Mouse (Mus musculus): ENCODE results near the gene Cdh13. TPM values are rescaled to one million over a fixed set of nuclear protein-coding genes. Genes with fewer than 3 reads are reported as not detected.
A peak's percentile ranks its signal among the peaks of the same experiment; 100 is the strongest.

Gene Cdh13
- polyA plus RNA-seq, 1 experiment from 2014 or later = 120 TPM

DNA sequence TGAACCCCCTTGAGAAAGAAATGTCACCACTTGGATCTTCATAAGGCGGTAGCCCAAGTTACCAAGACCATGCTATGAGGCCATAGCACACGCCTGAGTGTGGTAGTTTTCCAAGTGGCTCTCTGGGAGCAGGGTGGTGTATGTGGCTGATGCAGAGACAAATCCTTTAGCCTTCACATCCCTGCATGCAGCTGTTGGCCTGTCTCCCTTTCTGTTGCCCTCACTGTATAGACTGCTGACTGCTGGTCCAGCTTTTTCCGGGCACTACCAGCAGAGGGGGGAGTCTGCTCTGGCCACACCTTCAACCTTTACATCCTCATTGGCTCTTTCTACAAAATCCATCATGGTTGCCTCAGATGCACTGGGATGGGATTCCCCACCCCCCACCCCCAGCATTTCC, 844.7 kb downstream of the Cdh13 start:
- H3K4me2 ChIP-seq = no peak overlapping the region
- H3K27ac ChIP-seq (replicated peaks) = peak overlapping the region; percentile 70
- WGBS = 42% methylated on average over 3 of the region's 3 CpGs
- H3K9ac ChIP-seq (replicated peaks) = no peak overlapping the region
- no peaks in the 10 kb centered on the region for H3K36me3 ChIP-seq
- H3K9me3 ChIP-seq (replicated peaks) = no peaks in the 10 kb centered on the region
- H3K27me3 ChIP-seq (replicated peaks) = no peaks in the 10 kb centered on the region
- no peak for ATAC-seq (ENCODE audit: low FRiP score)
- H3K4me3 ChIP-seq (replicated peaks) = no peak overlapping the region
- peaks cover 12% of the 10 kb centered on the region for H3K4me1 ChIP-seq

- H3K9ac ChIP-seq (replicated peaks) = no peak overlapping the region
- no peak for ATAC-seq (ENCODE audit: low FRiP score)
- 47% methylated on average over 6 of the region's 6 CpGs for WGBS
These were observed 873.0 kb downstream of the Cdh13 start for GRCm38 (mm10) chr8:119156454-119156921.

DNA sequence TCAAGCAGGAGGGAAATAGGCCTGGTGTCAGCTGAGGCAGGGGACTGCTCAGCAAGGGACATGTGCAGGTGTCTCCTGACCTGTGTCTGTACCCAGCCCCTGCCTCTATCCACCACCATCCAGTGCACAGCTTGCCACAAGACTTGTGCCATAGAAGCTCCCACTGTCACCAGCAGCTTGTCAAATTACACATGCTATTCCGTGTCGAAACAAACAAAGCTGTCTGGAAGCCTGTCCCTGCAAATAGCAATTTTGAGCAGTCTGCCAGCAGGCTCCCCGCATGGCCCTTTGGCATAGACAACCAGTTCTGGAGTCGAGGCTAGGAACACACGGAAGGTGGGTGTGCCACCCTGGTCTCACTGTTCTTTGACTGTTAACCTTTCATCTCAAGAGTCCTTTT, 875.1 kb downstream of the Cdh13 start:
- 0 out of 2 replicates have a peak, but pooled peaks have one; percentile 31 for ATAC-seq (ENCODE audit: low FRiP score)
- H3K36me3 ChIP-seq = no peaks in the 10 kb centered on the region
- H3K9ac ChIP-seq (replicated peaks) = no peak overlapping the region
- peaks cover 9% of the 10 kb centered on the region for H3K4me1 ChIP-seq
- H3K27me3 ChIP-seq (replicated peaks) = no peaks in the 10 kb centered on the region
- 58% methylated on average over 5 of the region's 5 CpGs for WGBS
- H3K4me3 ChIP-seq (replicated peaks) = no peak overlapping the region
- H3K4me2 ChIP-seq = no peak overlapping the region
- no peaks in the 10 kb centered on the region for H3K9me3 ChIP-seq (replicated peaks)
- H3K27ac ChIP-seq (replicated peaks) = no peak overlapping the region

More at GRCm38 (mm10) chr8:119156454-119156921, 873.0 kb downstream of the Cdh13 start:
- Histone ChIP-seq H3K4me2 (no peak overlapping the region), H3K9me3 (replicated peaks) (no peaks in the 10 kb centered on the region), H3K36me3 (no peaks in the 10 kb centered on the region), H3K4me1 (peaks cover 9% of the 10 kb centered on the region), H3K4me3 (replicated peaks) (no peak overlapping the region), H3K27me3 (replicated peaks) (no peaks in the 10 kb centered on the region), H3K27ac (replicated peaks) (no peak overlapping the region)

DNA sequence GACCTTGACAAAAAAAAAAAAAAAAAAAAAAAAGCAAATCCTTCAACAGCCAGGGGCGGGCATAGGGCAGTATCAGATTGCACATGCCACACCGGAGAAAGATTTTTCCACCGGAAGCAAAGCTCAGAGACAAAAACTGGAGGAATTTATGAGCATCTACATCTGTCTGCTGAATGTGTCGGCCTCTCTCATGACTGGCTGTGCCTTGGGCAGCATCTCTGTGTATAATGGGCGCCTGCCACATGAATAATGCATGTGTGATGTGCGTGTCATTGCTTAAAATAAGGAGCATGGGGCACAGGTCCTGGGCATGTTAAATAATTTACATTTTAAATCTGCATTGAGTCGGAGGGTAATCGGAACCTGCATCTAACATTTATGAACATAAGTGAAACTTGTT, 876.3 kb downstream of the Cdh13 start:
- no peaks in the 10 kb centered on the region for H3K27me3 ChIP-seq (replicated peaks)
- H3K9me3 ChIP-seq (replicated peaks) = no peaks in the 10 kb centered on the region
- 12% methylated on average over 8 of the region's 8 CpGs for WGBS
- H3K36me3 ChIP-seq = no peaks in the 10 kb centered on the region
- no peak overlapping the region for H3K27ac ChIP-seq (replicated peaks)
- H3K9ac ChIP-seq (replicated peaks) = no peak overlapping the region
- peaks cover 9% of the 10 kb centered on the region for H3K4me1 ChIP-seq
- ATAC-seq (ENCODE audit: low FRiP score) = no peak
- no peak overlapping the region for H3K4me3 ChIP-seq (replicated peaks)
- H3K4me2 ChIP-seq = no peak overlapping the region

- Histone ChIP-seq H3K36me3 (no peaks in the 10 kb centered on the region), H3K4me1 (no peaks in the 10 kb centered on the region), H3K27me3 (replicated peaks) (no peaks in the 10 kb centered on the region), H3K27ac (replicated peaks) (no peak overlapping the region), H3K4me2 (no peak overlapping the region), H3K9me3 (replicated peaks) (no peaks in the 10 kb centered on the region), H3K4me3 (replicated peaks) (no peak overlapping the region), H3K9ac (replicated peaks) (no peak overlapping the region)
- no peak for ATAC-seq (ENCODE audit: low FRiP score)
- WGBS = 60% methylated on average over 5 of the region's 5 CpGs
These were observed 880.5 kb downstream of the Cdh13 start for GRCm38 (mm10) chr8:119164076-119164475.

DNA sequence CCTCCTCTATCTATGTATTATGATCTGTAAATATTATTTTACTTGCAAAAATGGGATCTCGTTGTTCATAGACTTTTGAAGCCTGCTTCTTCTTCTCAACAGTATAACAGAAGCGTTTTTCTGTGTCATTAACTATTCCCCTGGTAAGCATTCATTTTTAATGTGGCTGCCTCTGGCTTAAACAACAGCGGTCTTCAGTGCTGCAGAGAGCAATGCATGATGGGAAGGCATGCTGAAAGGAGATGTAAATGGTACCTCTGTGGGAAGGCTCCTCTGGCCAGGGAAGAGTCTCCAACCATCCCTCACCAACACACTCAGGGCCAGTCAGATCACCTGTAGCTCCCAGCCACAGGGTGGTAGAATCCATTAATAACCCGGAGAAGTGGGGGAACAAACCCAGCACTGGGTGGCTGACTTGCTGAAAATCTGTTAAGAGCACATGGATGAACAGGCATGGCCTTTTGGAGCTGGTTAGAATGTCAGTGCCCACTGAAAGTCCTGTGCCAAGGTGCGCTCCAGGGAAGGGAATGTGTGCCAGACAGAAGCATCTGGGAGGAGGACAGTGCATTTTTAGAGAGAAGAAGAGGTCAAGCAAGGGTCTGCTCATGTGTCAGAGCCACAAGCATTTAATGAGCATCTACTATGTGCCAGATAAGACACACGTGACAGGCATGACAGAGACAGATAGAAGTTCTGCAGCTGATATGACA, 893.8 kb downstream of the Cdh13 start:
- ATAC-seq (ENCODE audit: low FRiP score) = 0 out of 2 replicates have a peak, but pooled peaks have one; percentile 46
- H3K4me2 ChIP-seq = no peak overlapping the region
- H3K36me3 ChIP-seq = no peaks in the 10 kb centered on the region
- H3K9ac ChIP-seq (replicated peaks) = no peak overlapping the region
- peaks cover 43% of the 10 kb centered on the region for H3K4me1 ChIP-seq
- WGBS = 53% methylated on average over 6 of the region's 6 CpGs
- H3K27me3 ChIP-seq (replicated peaks) = no peaks in the 10 kb centered on the region
- no peak overlapping the region for H3K4me3 ChIP-seq (replicated peaks)
- no peaks in the 10 kb centered on the region for H3K9me3 ChIP-seq (replicated peaks)
- H3K27ac ChIP-seq (replicated peaks) = peak overlapping the region; percentile 70

DNA sequence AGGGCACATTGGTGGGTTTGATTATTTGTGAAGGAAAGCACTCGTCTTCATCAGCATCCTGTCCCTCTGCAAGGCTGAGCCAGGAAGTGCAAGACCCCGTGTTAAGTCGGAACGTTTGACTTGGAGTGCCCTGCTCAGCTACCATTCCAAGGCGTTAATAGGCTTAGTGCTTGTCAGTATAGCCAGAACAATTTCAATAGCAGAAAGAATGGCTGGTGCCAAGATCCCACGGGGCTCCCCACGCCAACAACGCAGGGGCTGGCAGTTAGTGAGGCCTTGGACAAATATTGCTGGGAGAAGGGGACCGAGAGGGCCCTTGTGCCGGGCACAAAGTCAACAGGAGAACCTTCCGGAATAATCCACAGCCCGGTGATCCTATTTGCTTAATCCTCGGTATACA, 897.1 kb downstream of the Cdh13 start:
- 40% methylated on average over 13 of the region's 13 CpGs for WGBS
- H3K9me3 ChIP-seq (replicated peaks) = no peaks in the 10 kb centered on the region
- no peaks in the 10 kb centered on the region for H3K27me3 ChIP-seq (replicated peaks)
- peak overlapping the region; percentile 37; the same call in 1 of the 2 replicates for H3K27ac ChIP-seq (replicated peaks)
- H3K9ac ChIP-seq (replicated peaks) = no peak overlapping the region
- H3K4me1 ChIP-seq = peaks cover 45% of the 10 kb centered on the region
- ATAC-seq (ENCODE audit: low FRiP score) = no peak
- H3K36me3 ChIP-seq = no peaks in the 10 kb centered on the region
- H3K4me2 ChIP-seq = no peak overlapping the region
- H3K4me3 ChIP-seq (replicated peaks) = no peak overlapping the region

DNA sequence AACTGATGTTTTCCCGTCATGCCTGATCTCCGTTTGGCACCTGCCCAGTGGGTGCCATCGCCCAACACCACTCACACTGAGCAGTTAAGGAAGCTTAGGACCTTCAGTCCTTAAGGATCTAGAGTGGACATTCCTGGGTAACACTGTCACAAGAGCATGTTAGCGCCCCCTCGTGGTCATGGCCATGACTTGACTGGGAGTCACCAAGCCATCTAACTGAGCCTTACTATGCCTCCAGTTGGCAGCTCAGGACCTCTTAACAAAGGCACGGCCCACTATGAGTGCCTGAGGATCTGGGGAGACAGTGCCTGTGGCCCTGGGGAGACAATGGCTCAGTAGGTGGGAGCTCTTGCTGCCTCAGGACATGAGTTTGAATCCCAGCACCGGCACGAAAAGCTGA, 912.2 kb downstream of the Cdh13 start:
- Histone ChIP-seq H3K9me3 (replicated peaks) (no peaks in the 10 kb centered on the region; the same call in 1 of the 2 replicates), H3K27ac (replicated peaks) (no peak overlapping the region), H3K36me3 (0 out of 2 replicates have a peak, but pooled peaks cover 4% of the 10 kb centered on the region), H3K4me1 (peaks cover 5% of the 10 kb centered on the region; the same call in 1 of the 2 replicates), H3K27me3 (replicated peaks) (no peaks in the 10 kb centered on the region), H3K4me2 (no peak overlapping the region), H3K9ac (replicated peaks) (no peak overlapping the region), H3K4me3 (replicated peaks) (no peak overlapping the region)
- WGBS = 61% methylated on average over 8 of the region's 8 CpGs
- ATAC-seq (ENCODE audit: low FRiP score) = no peak

GRCm38 (mm10) chr8:119196486-119197150, 913.1 kb downstream of the Cdh13 start:
- Histone ChIP-seq H3K36me3 (0 out of 2 replicates have a peak, but pooled peaks cover 4% of the 10 kb centered on the region), H3K4me2 (no peak overlapping the region), H3K9ac (replicated peaks) (no peak overlapping the region), H3K4me3 (replicated peaks) (no peak overlapping the region), H3K27me3 (replicated peaks) (no peaks in the 10 kb centered on the region), H3K4me1 (peaks cover 5% of the 10 kb centered on the region; the same call in 1 of the 2 replicates), H3K27ac (replicated peaks) (peak overlapping the region; percentile 23; the same call in 1 of the 2 replicates), H3K9me3 (replicated peaks) (no peaks in the 10 kb centered on the region; the same call in 1 of the 2 replicates)
- no peak for ATAC-seq (ENCODE audit: low FRiP score)
- WGBS = 67% methylated on average over 10 of the region's 10 CpGs

- Histone ChIP-seq H3K36me3 (no peaks in the 10 kb centered on the region), H3K4me3 (replicated peaks) (no peak overlapping the region), H3K27me3 (replicated peaks) (no peaks in the 10 kb centered on the region), H3K27ac (replicated peaks) (peak overlapping the region; percentile 45; the same call in 1 of the 2 replicates), H3K4me2 (no peak overlapping the region), H3K4me1 (peaks cover 26% of the 10 kb centered on the region), H3K9ac (replicated peaks) (no peak overlapping the region), H3K9me3 (replicated peaks) (no peaks in the 10 kb centered on the region)
- 63% methylated on average over 9 of the region's 9 CpGs for WGBS
- no peak for ATAC-seq (ENCODE audit: low FRiP score)
These were observed 925.0 kb downstream of the Cdh13 start for GRCm38 (mm10) chr8:119208567-119208966.

DNA sequence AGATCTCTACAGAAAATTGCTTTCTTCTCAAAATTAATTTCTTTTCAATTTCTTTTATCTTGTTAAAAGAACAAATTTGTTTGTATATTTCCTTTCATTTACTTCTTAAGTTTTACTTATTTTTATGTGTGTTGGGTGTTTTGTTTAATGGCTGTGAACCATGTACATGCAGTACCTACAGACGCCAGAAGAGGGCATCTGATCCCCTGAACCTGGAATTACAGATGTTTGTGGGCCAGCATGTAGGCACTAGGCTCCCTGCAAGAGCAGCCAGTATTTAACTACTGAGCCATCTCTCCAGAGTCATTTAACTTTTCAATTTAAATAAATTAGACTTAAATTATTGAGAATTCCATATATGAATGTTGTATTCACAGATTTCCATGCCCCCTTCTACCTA, 941.0 kb downstream of the Cdh13 start:
- ATAC-seq (ENCODE audit: low FRiP score) = no peak
- H3K36me3 ChIP-seq = no peaks in the 10 kb centered on the region
- no peak overlapping the region for H3K4me2 ChIP-seq
- 7% methylated on average over 1 of the region's 1 CpGs for WGBS
- H3K9me3 ChIP-seq (replicated peaks) = no peaks in the 10 kb centered on the region; the same call in 1 of the 2 replicates
- H3K27ac ChIP-seq (replicated peaks) = no peak overlapping the region
- peaks cover 12% of the 10 kb centered on the region for H3K4me1 ChIP-seq
- H3K27me3 ChIP-seq (replicated peaks) = no peaks in the 10 kb centered on the region
- no peak overlapping the region for H3K9ac ChIP-seq (replicated peaks)
- no peak overlapping the region for H3K4me3 ChIP-seq (replicated peaks)

DNA sequence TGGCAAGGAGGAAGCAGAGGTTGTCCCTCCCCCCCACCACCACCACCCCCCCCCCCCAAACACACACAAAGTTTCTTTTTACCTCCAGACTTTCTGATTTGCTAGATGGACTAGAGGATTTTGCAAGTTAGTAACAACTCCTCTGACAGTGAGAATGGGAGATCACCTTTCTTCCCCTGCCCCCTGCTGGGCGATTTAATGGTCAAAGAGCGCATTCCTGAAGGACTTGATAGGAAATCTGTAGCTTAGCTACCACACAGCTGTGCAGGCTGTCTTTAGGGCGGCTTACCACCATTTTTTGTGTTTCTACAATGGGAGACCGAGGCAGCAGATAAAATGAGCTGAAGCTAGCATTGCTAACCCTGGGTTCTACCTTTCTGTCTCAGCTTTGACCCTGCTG, 961.6 kb downstream of the Cdh13 start:
- no peaks in the 10 kb centered on the region for H3K27me3 ChIP-seq (replicated peaks)
- no peak overlapping the region for H3K4me2 ChIP-seq
- H3K36me3 ChIP-seq = peaks cover 16% of the 10 kb centered on the region
- no peak overlapping the region for H3K27ac ChIP-seq (replicated peaks)
- H3K9me3 ChIP-seq (replicated peaks) = no peaks in the 10 kb centered on the region
- H3K4me1 ChIP-seq = no peaks in the 10 kb centered on the region
- H3K9ac ChIP-seq (replicated peaks) = no peak overlapping the region
- no peak overlapping the region for H3K4me3 ChIP-seq (replicated peaks)
- WGBS = 56% methylated on average over 4 of the region's 4 CpGs
- ATAC-seq (ENCODE audit: low FRiP score) = no peak

Data from neural tube, embryonic 15.5 days (tissue).